ENCODE assay signal across 9 mouse cellular contexts in genomic region chr17:78454189-78454977, GRCm38 (mm10). TPM values are rescaled to one million over a fixed set of nuclear protein-coding genes. Genes with fewer than 3 reads are reported as not detected.
DNase-seq lines count a peak whose midpoint lies in the region; ATAC-seq and TF ChIP-seq lines count a peak whose summit lies in the region.
"Had no signal": no experiment of that assay in that cellular context is flagged by ENCODE, and none has a peak within 500 bp of the region (broad histone marks: within the 10 kb centered on the region; RNA-seq: fewer than 3 reads in every experiment).

No protein-coding gene starts in this region.

- no peak for ATAC-seq in midbrain, postnatal 0 days (ENCODE audit: low FRiP score)
- no peak for ATAC-seq in monocyte, adult 5-6 weeks (replicated peaks; ENCODE audit: insufficient number of reproducible peaks, low FRiP score, low TSS enrichment, poor library complexity, severe bottlenecking)
- no peak for ATAC-seq in intestine, postnatal 0 days

- WGBS in midbrain, postnatal 0 days, result 64% methylated on average over 21 of the region's 21 CpGs
- 84% methylated on average over 21 of the region's 21 CpGs for WGBS in intestine, postnatal 0 days

- H3K36me3 ChIP-seq in midbrain, postnatal 0 days (ENCODE audit: insufficient read depth, low read length), result no peaks in the 10 kb centered on the region
- no peaks in the 10 kb centered on the region for H3K36me3 ChIP-seq in intestine, postnatal 0 days (ENCODE audit: control insufficient read depth, insufficient read depth)

- H3K4me3 ChIP-seq in left cerebral cortex, adult 2 months, result peak overlapping the region; percentile 16
- H3K4me3 ChIP-seq in midbrain, postnatal 0 days (ENCODE audit: low read depth, low read length), result no peak overlapping the region; the same call in 1 of the 2 replicates
- no peak overlapping the region for H3K4me3 ChIP-seq in intestine, postnatal 0 days (ENCODE audit: low read depth, low read length)

- H3K27ac ChIP-seq in left cerebral cortex, adult 2 months, result no peak overlapping the region
- H3K27ac ChIP-seq in midbrain, postnatal 0 days (ENCODE audit: low read depth, low read length), result no peak overlapping the region
- H3K27ac ChIP-seq in intestine, postnatal 0 days (ENCODE audit: low read depth, low read length), result no peak overlapping the region

- H3K4me2 ChIP-seq in midbrain, postnatal 0 days (ENCODE audit: low read depth, low read length, poor library complexity, severe bottlenecking), result peak overlapping the region; percentile 31
- no peak overlapping the region for H3K4me2 ChIP-seq in intestine, postnatal 0 days (replicated peaks; ENCODE audit: low read depth)

- intact Hi-C loops in left cerebral cortex, adult 2 months (cut with DNase I), result no loop called here
- intact Hi-C loops in heart, postnatal 10 days (cut with DNase I), result no loop called here

- DNase-seq in embryo, embryonic 11 days, result peak; percentile 24
- no peak for DNase-seq in embryo, embryonic 10 days (ENCODE audit: low spot score)
- peak; percentile 32 to 48 for DNase-seq in left cerebral cortex, adult 2 months (ENCODE audit: extremely low spot score in 1 of 2, low spot score in 2 of 2)
- DNase-seq in left cerebral cortex, adult 11 months (ENCODE audit: low spot score), result no peak
- peak; percentile 37 to 52 for DNase-seq in heart, postnatal 10 days
- DNase-seq in midbrain, postnatal 0 days (ENCODE audit: low spot score), result peak; percentile 14

- H3K4me1 ChIP-seq in midbrain, postnatal 0 days (ENCODE audit: insufficient read depth, low read length), result no peaks in the 10 kb centered on the region
- H3K4me1 ChIP-seq in intestine, postnatal 0 days (replicated peaks; ENCODE audit: control insufficient read depth, insufficient read depth, low read length), result no peaks in the 10 kb centered on the region

- H3K9ac ChIP-seq in midbrain, postnatal 0 days (replicated peaks; ENCODE audit: low read length, poor library complexity, severe bottlenecking), result no peak overlapping the region
- H3K9ac ChIP-seq in intestine, postnatal 0 days (ENCODE audit: low read depth, low read length), result no peak overlapping the region

- H3K27me3 ChIP-seq in midbrain, postnatal 0 days (ENCODE audit: insufficient read depth, low read length), result no peaks in the 10 kb centered on the region
- no peaks in the 10 kb centered on the region for H3K27me3 ChIP-seq in intestine, postnatal 0 days (replicated peaks; ENCODE audit: control insufficient read depth, insufficient read depth, low read length)

- no peaks in the 10 kb centered on the region for H3K9me3 ChIP-seq in midbrain, postnatal 0 days (ENCODE audit: low read length)
- H3K9me3 ChIP-seq in intestine, postnatal 0 days (ENCODE audit: control insufficient read depth), result no peaks in the 10 kb centered on the region

- no peak for TF ChIP-seq CTCF in left cerebral cortex, adult 2 months (IDR thresholded peaks at IDR 0.05)
- TF ChIP-seq CTCF in midbrain, postnatal 0 days (IDR thresholded peaks at IDR 0.05), result no peak
- TF ChIP-seq CTCF in intestine, postnatal 0 days (IDR thresholded peaks at IDR 0.05; ENCODE audit: low read depth), result no peak

RNA-seq across cellular contexts. Expression of gene Fez2, which starts 36.4 kb away (rescaled TPM):
- 10 to 100 TPM; 34.9 to 36.0 TPM for total RNA-seq in left cerebral cortex, adult 2 months (2021)
- 10 to 100 TPM; 80.8 to 85.0 TPM for total RNA-seq in heart, postnatal 10 days (2021)
- total RNA-seq in midbrain, postnatal 0 days (2014; rRNA removed), result 46.2 and 51.6 TPM in 2 replicates
- 60.4 and 66.5 TPM in 2 replicates for polyA plus RNA-seq in midbrain, postnatal 0 days (2015; fragmentation: Nextera tagmentation; extraction: Ambion mirVana)
- 23.6 to 33.0 TPM (median 29.8 TPM) in 3 replicates for total RNA-seq in monocyte, adult 5-6 weeks (2017)
- polyA plus RNA-seq in intestine, postnatal 0 days (2015; fragmentation: Nextera tagmentation; extraction: Ambion mirVana), result 59.4 and 62.3 TPM in 2 replicates

RNA-seq across cellular contexts. Expression of gene Vit, which starts 53.5 kb away (rescaled TPM):
- 1 to 10 TPM in 1 of 2 experiments, under 1 TPM in 1; 0.91 to 1.7 TPM for total RNA-seq in left cerebral cortex, adult 2 months (2021)
- 1 to 10 TPM; 1.2 to 1.8 TPM for total RNA-seq in heart, postnatal 10 days (2021)
- total RNA-seq in midbrain, postnatal 0 days (2014; rRNA removed), result 11.1 and 11.6 TPM in 2 replicates
- polyA plus RNA-seq in midbrain, postnatal 0 days (2015; fragmentation: Nextera tagmentation; extraction: Ambion mirVana), result 12.4 and 13.7 TPM in 2 replicates
- 3.6 TPM in 1 of 3 replicates, not detected in the others for total RNA-seq in monocyte, adult 5-6 weeks (2017)
- polyA plus RNA-seq in intestine, postnatal 0 days (2015; fragmentation: Nextera tagmentation; extraction: Ambion mirVana), result 0.93 and 1.0 TPM in 2 replicates
- polyA plus RNA-seq: C2C12 had no signal

Comparison
In these comparisons a context has a peak if more than half of its experiments do, and no peak if none do; other contexts are left out.
1. DNase-seq: peak in embryo, embryonic 11 days (single experiment), left cerebral cortex, adult 2 months (2 of 2), heart, postnatal 10 days (2 of 2) and midbrain, postnatal 0 days (single experiment); none in embryo, embryonic 10 days (single experiment) and left cerebral cortex, adult 11 months (single experiment).